Mouse (Mus musculus) bone marrow macrophage, adult 2 months (primary cell): ENCODE measurements around the gene Pdzd2.

Experiments used
- CTCF ChIP-seq: IDR thresholded peaks from 2 replicates; pipeline ENCODE4 v1.5.1; 2012; ENCODE audit warnings: low read depth, mild to moderate bottlenecking, low read length, moderate library complexity
- POLR2A ChIP-seq: IDR thresholded peaks from 2 replicates; pipeline ENCODE4 v1.6.1; 2012; ENCODE audit warnings: mild to moderate bottlenecking, low read depth, low read length, borderline replicate concordance

DNA sequence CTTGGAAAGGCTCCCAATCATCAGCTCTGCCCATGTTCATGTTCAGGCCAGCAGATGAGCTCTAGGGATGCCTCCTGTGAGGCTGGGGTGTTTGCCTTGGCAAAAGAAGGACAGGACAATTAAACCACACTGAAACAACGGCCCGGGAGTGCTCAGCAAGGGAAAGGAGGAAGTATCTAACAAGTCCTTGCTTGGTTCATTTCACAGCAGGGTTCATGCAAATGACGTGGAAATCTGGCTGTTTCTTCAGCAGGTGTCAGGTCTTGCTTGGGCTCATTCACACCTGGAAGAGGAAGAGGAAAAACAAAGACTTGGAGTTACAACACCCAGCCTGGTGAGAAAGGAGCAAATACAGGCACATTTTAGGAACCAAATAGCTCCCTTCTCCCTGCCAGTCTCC lies 147.1 kb downstream of the Pdzd2 start:
- TF ChIP-seq CTCF, result no peak
- TF ChIP-seq POLR2A, result no peak
